Mouse (Mus musculus) c-Kit-positive CD71-positive TER-119-negative erythroid progenitor cells, embryonic 14.5 days (primary cell): Measurements from ENCODE around the gene Chst3.
"Not testable (repeated sequence)": the region's sequence is repeated elsewhere in the genome, so short reads cannot be mapped to it uniquely, and the experiment has no call there.

Experiments used
- DNase-seq: peaks from one replicate; pipeline ENCODE4 v3.0.0-alpha.2; 2013; ENCODE audit warnings: low read depth

Gene Chst3

GRCm38 (mm10) chr10:60156016-60156415 is 63.0 kb downstream of the Chst3 start:
- DNase-seq = no peak

- DNase-seq = no peak
Measured at GRCm38 (mm10) chr10:60151107-60151663, 67.9 kb downstream of the Chst3 start.

- peak; percentile 67 for DNase-seq
Measured at GRCm38 (mm10) chr10:60148087-60148486, 71.0 kb downstream of the Chst3 start.

DNA sequence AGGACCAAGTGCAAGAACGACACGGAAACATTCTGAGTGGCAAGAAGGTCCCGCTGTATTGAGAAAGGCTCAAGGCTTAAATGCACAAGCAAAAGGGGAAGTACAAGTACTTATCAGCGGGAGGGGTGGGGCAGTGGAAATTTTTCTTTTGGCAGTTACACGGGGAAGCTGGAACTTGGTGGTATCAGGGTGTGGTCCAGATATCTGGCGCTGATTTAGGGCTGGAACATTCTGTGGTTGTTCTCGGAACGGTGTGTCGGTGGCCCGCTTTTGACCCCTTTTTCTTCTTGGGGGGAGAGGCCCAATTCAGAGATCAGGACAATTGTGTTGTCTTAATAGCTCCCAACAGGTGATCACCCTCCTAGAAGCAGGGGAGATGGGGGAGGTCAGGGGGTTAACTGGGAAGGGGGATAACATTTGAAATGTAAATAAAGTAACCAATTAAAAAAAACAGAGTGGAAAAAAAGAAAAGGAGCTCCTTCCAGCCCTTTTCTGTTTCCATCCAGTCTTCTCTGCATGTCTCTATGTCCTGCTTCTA is 71.5 kb downstream of the Chst3 start:
- DNase-seq = not testable (repeated sequence)

GRCm38 (mm10) chr10:60141656-60142160 is 77.4 kb downstream of the Chst3 start:
- DNase-seq = no peak

GRCm38 (mm10) chr10:60140751-60141150 is 78.3 kb downstream of the Chst3 start:
- no peak for DNase-seq

- DNase-seq = no peak
Measured at GRCm38 (mm10) chr10:60138680-60139079, 80.4 kb downstream of the Chst3 start.

- no peak for DNase-seq
Measured at GRCm38 (mm10) chr10:60136935-60137334, 82.1 kb downstream of the Chst3 start.

- DNase-seq = not testable (repeated sequence)
Measured at GRCm38 (mm10) chr10:60136010-60136409, 83.0 kb downstream of the Chst3 start.

GRCm38 (mm10) chr10:60134201-60134600 is 84.9 kb downstream of the Chst3 start:
- no peak for DNase-seq

GRCm38 (mm10) chr10:60133501-60133900 is 85.6 kb downstream of the Chst3 start:
- DNase-seq = no peak
